Comparison of ENCODE assay signal across 14 mouse cellular contexts in genomic region chr11:29286040-29286439, GRCm38 (mm10).
"Had no signal": no experiment of that assay in that cellular context is flagged by ENCODE, and none has a peak within 500 bp of the region (broad histone marks: within the 10 kb centered on the region; RNA-seq: fewer than 3 reads in every experiment).

No protein-coding gene starts in this region.

- H3K27ac ChIP-seq: midbrain, embryonic 10.5 days; midbrain, embryonic 12.5 days; midbrain, embryonic 15.5 days; neural tube, embryonic 12.5 days; stomach, embryonic 15.5 days; stomach, postnatal 0 days had no signal

- DNase-seq: lung, adult 18-20 months; lung, embryonic 14.5 days; lung, postnatal 10 days; lung, postnatal 4 days; right cerebral cortex, postnatal 14 days; thymus, adult 2 months; thymus, postnatal 25 days; thymus, postnatal 4 days had no signal

- H3K9ac ChIP-seq: lung, embryonic 14.5 days; midbrain, embryonic 12.5 days; midbrain, embryonic 15.5 days; neural tube, embryonic 12.5 days; stomach, embryonic 15.5 days had no signal

- H3K36me3 ChIP-seq: midbrain, embryonic 10.5 days; midbrain, embryonic 12.5 days; midbrain, embryonic 15.5 days; neural tube, embryonic 12.5 days; stomach, embryonic 15.5 days had no signal

- H3K9me3 ChIP-seq: midbrain, embryonic 10.5 days; midbrain, embryonic 15.5 days; neural tube, embryonic 12.5 days; stomach, embryonic 15.5 days had no signal

- H3K4me3 ChIP-seq: midbrain, embryonic 10.5 days; midbrain, embryonic 12.5 days; midbrain, embryonic 15.5 days; neural tube, embryonic 12.5 days; stomach, embryonic 15.5 days had no signal

- H3K4me2 ChIP-seq: lung, embryonic 14.5 days; midbrain, embryonic 12.5 days; midbrain, embryonic 15.5 days; neural tube, embryonic 12.5 days; stomach, embryonic 15.5 days had no signal

- ATAC-seq: midbrain, embryonic 15.5 days had no signal

- H3K4me1 ChIP-seq: midbrain, embryonic 10.5 days; midbrain, embryonic 12.5 days; midbrain, embryonic 15.5 days; neural tube, embryonic 12.5 days; stomach, embryonic 15.5 days had no signal

- H3K27me3 ChIP-seq: midbrain, embryonic 12.5 days; midbrain, embryonic 15.5 days; neural tube, embryonic 12.5 days; stomach, embryonic 15.5 days had no signal
